In the genomic region with DNA sequence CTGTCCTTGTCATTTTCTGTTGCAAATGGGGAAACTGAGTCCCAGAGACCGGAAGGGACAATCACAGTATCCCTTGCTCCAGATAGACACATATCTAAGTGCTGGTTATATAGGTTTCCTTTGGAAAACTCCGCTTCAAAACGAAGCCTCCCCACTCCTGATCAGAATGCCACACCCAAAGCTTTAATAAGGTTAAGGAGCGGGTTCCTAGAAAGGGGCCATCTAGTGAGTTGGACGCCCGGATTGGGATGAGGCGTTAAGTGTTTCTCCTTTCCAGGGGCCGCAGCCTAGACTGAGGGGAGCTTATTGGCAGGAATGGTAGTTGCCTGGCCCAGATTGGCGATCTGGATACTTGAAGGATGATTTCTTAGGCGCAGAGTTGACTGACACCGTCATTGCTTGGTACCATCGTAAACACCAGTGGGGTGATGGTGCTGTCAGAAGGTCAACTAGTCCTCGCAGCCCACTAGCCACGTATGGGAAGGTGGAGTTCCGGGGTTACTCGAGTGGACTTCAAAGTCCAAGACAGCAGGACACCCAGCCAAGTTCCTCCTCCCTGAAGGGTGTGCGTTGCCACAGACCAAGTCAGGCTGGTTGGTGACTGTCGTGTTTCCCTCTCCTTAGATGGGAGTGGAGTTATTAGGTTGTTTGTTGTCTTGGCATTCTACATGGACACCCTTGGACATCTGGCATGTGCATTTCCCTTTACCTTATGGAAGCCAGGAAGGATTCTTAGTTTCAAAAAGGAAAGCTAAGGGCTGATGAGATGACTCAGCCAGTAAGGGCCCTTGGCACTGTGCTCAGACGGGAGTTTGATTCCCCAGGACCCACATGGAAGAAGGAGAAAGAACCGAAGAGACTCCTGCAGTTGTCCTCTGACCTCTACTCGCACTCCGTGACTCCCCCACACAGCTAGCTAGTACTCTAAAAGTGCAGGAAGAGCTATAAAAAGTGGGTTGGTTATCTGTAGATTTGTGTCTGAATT, we compare ENCODE assay signal across 8 mouse cellular contexts. TPM values are rescaled to one million over a fixed set of nuclear protein-coding genes. Genes with fewer than 3 reads are reported as not detected.
DNase-seq lines count a peak whose midpoint lies in the region; ATAC-seq and TF ChIP-seq lines count a peak whose summit lies in the region.

No protein-coding gene starts in this region.

- no peak for TF ChIP-seq POLR2A in liver, adult 2 months (IDR thresholded peaks at IDR 0.05; ENCODE audit: extremely low read depth, insufficient read depth, low read length)
- TF ChIP-seq POLR2A in heart, adult 2 months (IDR thresholded peaks at IDR 0.05; ENCODE audit: insufficient read depth, low read depth, low read length): no peak
- TF ChIP-seq POLR2A in kidney, adult 2 months (IDR thresholded peaks at IDR 0.05; ENCODE audit: low read depth, low read length): no peak

- no peak for TF ChIP-seq EP300 in heart, adult 2 months (IDR thresholded peaks at IDR 0.05; ENCODE audit: insufficient read depth, low read depth, low read length)
- TF ChIP-seq EP300 in lung, postnatal 0 days (IDR thresholded peaks at IDR 0.05): no peak

- H3K4me1 ChIP-seq in liver, adult 2 months (ENCODE audit: control insufficient read depth, insufficient read depth, low read length): peaks cover 25% of the 10 kb centered on the region
- peaks cover 10% of the 10 kb centered on the region for H3K4me1 ChIP-seq in heart, adult 2 months (ENCODE audit: control insufficient read depth, insufficient read depth, low read length)
- peaks cover 13% of the 10 kb centered on the region; the same call in 1 of the 2 replicates for H3K4me1 ChIP-seq in kidney, adult 2 months (ENCODE audit: control insufficient read depth, insufficient read depth, low read length)
- peaks cover 11% of the 10 kb centered on the region; the same call in 1 of the 2 replicates for H3K4me1 ChIP-seq in lung, postnatal 0 days (ENCODE audit: insufficient read depth, low read depth, low read length)

- no peaks in the 10 kb centered on the region for H3K9me3 ChIP-seq in lung, postnatal 0 days (ENCODE audit: low read length)

- TF ChIP-seq CTCF in liver, adult 2 months (IDR thresholded peaks at IDR 0.05; ENCODE audit: low read depth, low read length): no peak
- no peak for TF ChIP-seq CTCF in heart, adult 2 months (IDR thresholded peaks at IDR 0.05)
- no peak for TF ChIP-seq CTCF in kidney, adult 2 months (conservative IDR thresholded peaks at IDR 0.05; ENCODE audit: insufficient read depth, insufficient read length, low read depth, low read length)
- TF ChIP-seq CTCF in lung, postnatal 0 days (IDR thresholded peaks at IDR 0.05): no peak

- peaks cover 31% of the 10 kb centered on the region; the same call in 1 of the 2 replicates for H3K79me2 ChIP-seq in liver, adult 2 months (ENCODE audit: control insufficient read depth, insufficient read depth, low read length)
- peaks cover 4% of the 10 kb centered on the region; the same call in 1 of the 2 replicates for H3K79me2 ChIP-seq in heart, adult 2 months (replicated peaks; ENCODE audit: control insufficient read depth, insufficient read depth, low read length)

- peak; percentile 98 for DNase-seq in liver, adult 2 months (ENCODE audit: extremely low read depth, low read depth, low spot score)
- no peak for DNase-seq in liver
- DNase-seq in cerebellum, adult 9-10 months: peak; percentile 31
- peak; percentile 53 to 60 for DNase-seq in heart, adult 2 months
- peak; percentile 84 for DNase-seq in kidney, adult 2 months
- DNase-seq in lung, postnatal 0 days (ENCODE audit: low spot score): peak; percentile 67
- peak; percentile 27 for DNase-seq in retina, embryonic 14.5 days (ENCODE audit: low spot score)
- DNase-seq in right cerebral cortex, postnatal 10 days (ENCODE audit: low spot score in 2 of 2): no peak

- peaks cover under 1% of the 10 kb centered on the region; the same call in 1 of the 2 replicates for H3K36me3 ChIP-seq in liver, adult 2 months (ENCODE audit: control insufficient read depth, insufficient read depth, low read length)
- peaks cover 14% of the 10 kb centered on the region for H3K36me3 ChIP-seq in heart, adult 2 months (ENCODE audit: control insufficient read depth, insufficient read depth, low read length)
- H3K36me3 ChIP-seq in kidney, adult 2 months (ENCODE audit: control insufficient read depth, insufficient read depth, low read length): no peaks in the 10 kb centered on the region
- H3K36me3 ChIP-seq in lung, postnatal 0 days (ENCODE audit: insufficient read depth, low read length): no peaks in the 10 kb centered on the region

- H3K4me3 ChIP-seq in liver, adult 2 months (ENCODE audit: insufficient read depth, low read depth, low read length): peak overlapping the region; percentile 89
- H3K4me3 ChIP-seq in heart, adult 2 months: peak overlapping the region; percentile 76
- H3K4me3 ChIP-seq in kidney, adult 2 months (ENCODE audit: insufficient read depth, low read depth, low read length): peak overlapping the region; percentile 89
- H3K4me3 ChIP-seq in lung, postnatal 0 days (ENCODE audit: low read depth, low read length): peak overlapping the region; percentile 96

- H3K27me3 ChIP-seq in liver, adult 2 months (ENCODE audit: control insufficient read depth, insufficient read depth, low read length): no peaks in the 10 kb centered on the region
- H3K27me3 ChIP-seq in heart, adult 2 months (ENCODE audit: control insufficient read depth, insufficient read depth, low read length): no peaks in the 10 kb centered on the region
- H3K27me3 ChIP-seq in kidney, adult 2 months (replicated peaks; ENCODE audit: control insufficient read depth, insufficient read depth, low read length): no peaks in the 10 kb centered on the region
- no peaks in the 10 kb centered on the region for H3K27me3 ChIP-seq in lung, postnatal 0 days (replicated peaks; ENCODE audit: insufficient read depth, low read length)

- H3K4me2 ChIP-seq in lung, postnatal 0 days (replicated peaks; ENCODE audit: low read depth, low read length): peak overlapping the region; percentile 86

- intact Hi-C loops in heart, adult 2 months (cut with DNase I): loop anchor here (2.0 kb wide), 2 partner anchors 47 to 169 kb away; a partner anchor contains a TSS

- H3K27ac ChIP-seq in liver, adult 2 months (replicated peaks; ENCODE audit: insufficient read depth, low read depth, low read length): peak overlapping the region; percentile 88
- peak overlapping the region; percentile 83 for H3K27ac ChIP-seq in heart, adult 2 months
- H3K27ac ChIP-seq in kidney, adult 2 months (ENCODE audit: insufficient read depth, low read depth, low read length): peak overlapping the region; percentile 0; the same call in 1 of the 2 replicates
- peak overlapping the region; percentile 87 for H3K27ac ChIP-seq in lung, postnatal 0 days (ENCODE audit: low read length)

- no peak for ATAC-seq in lung, postnatal 0 days

- H3K9ac ChIP-seq in liver, adult 2 months (ENCODE audit: low read depth, low read length): peak overlapping the region; percentile 95
- peak overlapping the region; percentile 76 for H3K9ac ChIP-seq in heart, adult 2 months (ENCODE audit: low read depth, low read length)
- peak overlapping the region; percentile 77 for H3K9ac ChIP-seq in lung, postnatal 0 days (replicated peaks; ENCODE audit: low read depth)

- 1% methylated on average over 22 of the region's 22 CpGs for WGBS in liver, adult 2 months
- WGBS in heart, adult 2 months: 11% methylated on average over 22 of the region's 22 CpGs
- 8% methylated on average over 22 of the region's 22 CpGs for WGBS in kidney, adult 2 months
- 9% methylated on average over 22 of the region's 22 CpGs for WGBS in lung, postnatal 0 days

RNA-seq across cellular contexts. Expression of a gene that starts 1.2 kb away (rescaled TPM):
- total RNA-seq in liver, adult 2 months (2014; rRNA removed): 102 and 109 TPM in 2 replicates
- 58.3 and 63.1 TPM in 2 replicates for polyA plus RNA-seq in liver, adult 2 months (2012; rRNA removed)
- total RNA-seq in heart, adult 2 months (2021): 10 to 100 TPM; 10.1 to 13.8 TPM
- polyA plus RNA-seq in heart, adult 2 months (2012; rRNA removed): 6.0 and 7.4 TPM in 2 replicates
- 17.8 and 18.4 TPM in 2 replicates for polyA plus RNA-seq in kidney, adult 2 months (2012; rRNA removed)
- 15.0 and 15.5 TPM in 2 replicates for polyA plus RNA-seq in lung, postnatal 0 days (2015; fragmentation: Nextera tagmentation; extraction: Ambion mirVana)

RNA-seq across cellular contexts. Expression of a gene that starts 46.8 kb away (rescaled TPM):
- total RNA-seq in liver, adult 2 months (2014; rRNA removed): 24.2 and 27.7 TPM in 2 replicates
- polyA plus RNA-seq in liver, adult 2 months (2012; rRNA removed): 8.9 and 10.3 TPM in 2 replicates
- total RNA-seq in heart, adult 2 months (2021): 100 to 1,000 TPM in 1 of 2 experiments, 10 to 100 TPM in 1; 93.0 to 101 TPM
- polyA plus RNA-seq in heart, adult 2 months (2012; rRNA removed): 21.5 and 39.1 TPM in 2 replicates
- polyA plus RNA-seq in kidney, adult 2 months (2012; rRNA removed): 17.6 and 21.9 TPM in 2 replicates
- 45.5 and 54.3 TPM in 2 replicates for polyA plus RNA-seq in lung, postnatal 0 days (2015; fragmentation: Nextera tagmentation; extraction: Ambion mirVana)

Comparison
In these comparisons a context has a peak if more than half of its experiments do, and no peak if none do; other contexts are left out.
1. DNase-seq: peak in liver, adult 2 months (single experiment), cerebellum, adult 9-10 months (single experiment), heart, adult 2 months (2 of 2), kidney, adult 2 months (single experiment), lung, postnatal 0 days (single experiment) and retina, embryonic 14.5 days (single experiment); none in liver (single experiment) and right cerebral cortex, postnatal 10 days (0 of 2).
2. H3K27ac ChIP-seq: peak in every context shown above with its lines; median percentile 88 in liver, adult 2 months; 87 in lung, postnatal 0 days; 83 in heart, adult 2 months; 0 in kidney, adult 2 months.
3. Peak in every context shown above with its lines, with median percentiles within 50 percentile points of each other: H3K4me3 ChIP-seq and H3K9ac ChIP-seq.